Mouse (Mus musculus) testis, adult 2 months (tissue): ENCODE results near the gene Fryl.

Source experiments
- CTCF ChIP-seq: fragments of 200-500 bp; IDR thresholded peaks from 2 replicates; pipeline ENCODE4 v1.5.1; 2012; ENCODE audit warnings: low read depth, mild to moderate bottlenecking, inconsistent platforms, low read length, moderate library complexity; ENCODE audit not compliant: control insufficient read depth, insufficient read depth, insufficient replicate concordance
- POLR2A ChIP-seq: fragments of 200-500 bp; IDR thresholded peaks from 2 replicates; pipeline ENCODE4 v1.6.1; 2012; ENCODE audit warnings: low read depth, mild to moderate bottlenecking, inconsistent platforms, low read length, moderate library complexity; ENCODE audit not compliant: control insufficient read depth

- TF ChIP-seq CTCF (no peak), POLR2A (no peak)
These were observed 136.3 kb downstream of the Fryl start for GRCm38 (mm10) chr5:73119969-73120725.
